Mouse (Mus musculus) spleen, postnatal 10 days (tissue): ENCODE results near the gene Kcnk3.

Experiments used
- DNase-seq, 2 experiments: peaks; one replicate each; pipeline ENCODE4 v3.0.0; 2021 to 2022; ENCODE audit warnings: low spot score in 2 of 2

Kcnk3 gene

GRCm38 (mm10) chr5:30638041-30638440 lies 50.1 kb downstream of the Kcnk3 start:
- peak; percentile 54 to 83 for DNase-seq

GRCm38 (mm10) chr5:30643477-30644179 lies 55.7 kb downstream of the Kcnk3 start:
- DNase-seq: no peak

GRCm38 (mm10) chr5:30646036-30646435 lies 58.1 kb downstream of the Kcnk3 start:
- no peak for DNase-seq

GRCm38 (mm10) chr5:30647396-30647795 lies 59.4 kb downstream of the Kcnk3 start:
- DNase-seq: no peak

- DNase-seq: peak; percentile 89 to 95
Measured at GRCm38 (mm10) chr5:30647815-30648560, 60.0 kb downstream of the Kcnk3 start, which contains the start of gene Slc35f6. TSS of gene Slc35f6 (plus strand) at chr5:30647933.

GRCm38 (mm10) chr5:30649558-30649957 lies 61.6 kb downstream of the Kcnk3 start:
- DNase-seq: no peak

GRCm38 (mm10) chr5:30650756-30651155 lies 62.8 kb downstream of the Kcnk3 start:
- DNase-seq: no peak

- no peak for DNase-seq
Measured at GRCm38 (mm10) chr5:30651554-30651953, 63.6 kb downstream of the Kcnk3 start.

GRCm38 (mm10) chr5:30653246-30653645 lies 65.3 kb downstream of the Kcnk3 start:
- no peak for DNase-seq

GRCm38 (mm10) chr5:30655042-30655441 lies 67.1 kb downstream of the Kcnk3 start:
- DNase-seq: no peak

GRCm38 (mm10) chr5:30655526-30656195 lies 67.7 kb downstream of the Kcnk3 start:
- DNase-seq: no peak

- DNase-seq: no peak
Measured at GRCm38 (mm10) chr5:30659042-30659441, 71.1 kb downstream of the Kcnk3 start.

- DNase-seq: no peak
Measured at GRCm38 (mm10) chr5:30660278-30660677, 72.3 kb downstream of the Kcnk3 start.

GRCm38 (mm10) chr5:30660813-30661212 lies 72.8 kb downstream of the Kcnk3 start:
- no peak for DNase-seq

GRCm38 (mm10) chr5:30665360-30665759 lies 77.4 kb downstream of the Kcnk3 start:
- no peak for DNase-seq

- DNase-seq: no peak
Measured at GRCm38 (mm10) chr5:30665968-30666367, 78.0 kb downstream of the Kcnk3 start.

- DNase-seq: peak; percentile 84 to 91
Measured at GRCm38 (mm10) chr5:30666391-30667195, 78.6 kb downstream of the Kcnk3 start, which contains the start of gene Cenpa. TSS of gene Cenpa (plus strand) at chr5:30666777.

- peak in 1 of 2 experiments; percentile 35 for DNase-seq
Measured at GRCm38 (mm10) chr5:30667215-30667614, 79.2 kb downstream of the Kcnk3 start.

- no peak for DNase-seq
Measured at GRCm38 (mm10) chr5:30667686-30668085, 79.7 kb downstream of the Kcnk3 start.

GRCm38 (mm10) chr5:30668637-30669495 lies 80.9 kb downstream of the Kcnk3 start:
- DNase-seq: peak in 1 of 2 experiments; percentile 34

- DNase-seq: no peak
Measured at GRCm38 (mm10) chr5:30669496-30669830, 81.5 kb downstream of the Kcnk3 start.
